Mouse (Mus musculus): ENCODE data around the gene Ddah2.

GRCm38 (mm10) chr17:35085208-35085865, 26.5 kb downstream of the Ddah2 start, which contains the start of gene Ly6g6f:
- TF ChIP-seq CTCF (IDR thresholded peaks at IDR 0.05; ENCODE audit: low read depth, low read length) (no peak), TAL1 (conservative IDR thresholded peaks at IDR 0.05; ENCODE audit: low read depth, low read length) (no peak), GATA1 (IDR thresholded peaks at IDR 0.05; ENCODE audit: borderline replicate concordance, low read length) (no peak), POLR2AphosphoS5 (IDR thresholded peaks at IDR 0.05; ENCODE audit: insufficient replicate concordance, low read depth, low read length) (no peak), GATA2 (IDR thresholded peaks at IDR 0.05; ENCODE audit: borderline replicate concordance, low read depth, low read length) (no peak)
